Mouse (Mus musculus) intestine, postnatal 0 days (tissue): ENCODE measurements around the gene Celf2. TPM values are rescaled to one million over a fixed set of nuclear protein-coding genes. Genes with fewer than 3 reads are reported as not detected.

Experiments
- ATAC-seq: fragments of 200-750 bp; cut with Nextera tagmentation; 2 replicates; pipeline ENCODE4 v1.8.0; 2017; ENCODE audit warnings: mild to moderate bottlenecking, moderate TSS enrichment, moderate library complexity
- H3K27ac ChIP-seq: fragments of 300-500 bp; sonication (generic); 2 replicates; pipeline ENCODE4 v1.5.1; 2014; ENCODE audit warnings: mild to moderate bottlenecking, low read depth, low read length, moderate library complexity
- H3K27me3 ChIP-seq: fragments of 300-500 bp; sonication (generic); replicated peaks from 2 replicates; pipeline ENCODE4 v1.6.1; 2014; ENCODE audit warnings: low read length, mixed read lengths; ENCODE audit not compliant: control insufficient read depth, insufficient read depth
- H3K36me3 ChIP-seq: fragments of 300-500 bp; sonication (generic); 2 replicates; pipeline ENCODE4 v1.6.1; 2014; ENCODE audit warnings: mild to moderate bottlenecking, moderate library complexity; ENCODE audit not compliant: control insufficient read depth, insufficient read depth
- H3K4me1 ChIP-seq: fragments of 300-500 bp; sonication (generic); replicated peaks from 2 replicates; pipeline ENCODE4 v1.6.1; 2014; ENCODE audit warnings: antibody characterized with exemption, low read length, mixed read lengths; ENCODE audit not compliant: control insufficient read depth, insufficient read depth
- H3K4me2 ChIP-seq: fragments of 300-500 bp; sonication (generic); replicated peaks from 2 replicates; pipeline ENCODE4 v1.6.1; 2014; ENCODE audit warnings: low read depth, mild to moderate bottlenecking, moderate library complexity
- H3K4me3 ChIP-seq: fragments of 300-500 bp; sonication (generic); 2 replicates; pipeline ENCODE4 v1.5.1; 2014; ENCODE audit warnings: low read depth, low read length
- H3K9ac ChIP-seq: fragments of 300-500 bp; sonication (generic); 2 replicates; pipeline ENCODE4 v1.6.1; 2014; ENCODE audit warnings: mild to moderate bottlenecking, low read depth, low read length
- H3K9me3 ChIP-seq: fragments of 300-500 bp; sonication (generic); 2 replicates; pipeline ENCODE4 v1.6.1; 2016; ENCODE audit warnings: mixed run types; ENCODE audit not compliant: control insufficient read depth
- CTCF ChIP-seq: sonication (generic); IDR thresholded peaks from 2 replicates; pipeline ENCODE4 v1.5.1; 2016; ENCODE audit warnings: low read depth, mild to moderate bottlenecking, control low read depth, antibody characterized with exemption, moderate library complexity
- WGBS: fragments of 180-500 bp; shearing (Covaris S2); extraction: QIAGEN DNeasy Blood & Tissue Kit; methylation state at CpG from one replicate; pipeline ENCODE4 v1.1.7; 2014; 5-methylcytosine and 5-hydroxymethylcytosine counted together
- polyA plus RNA-seq: library from polyadenylated mRNA; unstranded; fragments of >200 nt; fragmentation: Nextera tagmentation; extraction: Ambion mirVana; gene quantifications from 2 replicates; pipeline ENCODE4 v1.2.1, GENCODE M21; 2015

Gene Celf2
- polyA plus RNA-seq, 1 experiment from 2014 or later, result 16.8 TPM

GRCm38 (mm10) chr2:6705475-6705874 is 803.9 kb downstream of the Celf2 start:
- no peak overlapping the region for H3K9ac ChIP-seq
- H3K4me2 ChIP-seq, result no peak overlapping the region
- no peaks in the 10 kb centered on the region; the same call in 1 of the 2 replicates for H3K4me1 ChIP-seq
- ATAC-seq, result no peak
- no peak for TF ChIP-seq CTCF
- H3K36me3 ChIP-seq, result no peaks in the 10 kb centered on the region
- 69% methylated on average over 7 of the region's 7 CpGs for WGBS
- no peak overlapping the region for H3K4me3 ChIP-seq
- H3K9me3 ChIP-seq, result no peaks in the 10 kb centered on the region
- H3K27me3 ChIP-seq, result no peaks in the 10 kb centered on the region
- no peak overlapping the region for H3K27ac ChIP-seq

- no peaks in the 10 kb centered on the region; the same call in 1 of the 2 replicates for H3K4me1 ChIP-seq
- H3K4me3 ChIP-seq, result no peak overlapping the region
- ATAC-seq, result no peak
- H3K4me2 ChIP-seq, result no peak overlapping the region
- no peak for TF ChIP-seq CTCF
- H3K27me3 ChIP-seq, result no peaks in the 10 kb centered on the region
- H3K36me3 ChIP-seq, result no peaks in the 10 kb centered on the region
- WGBS, result 88% methylated on average over 1 of the region's 1 CpGs
- H3K9me3 ChIP-seq, result no peaks in the 10 kb centered on the region
- no peak overlapping the region for H3K27ac ChIP-seq
- H3K9ac ChIP-seq, result no peak overlapping the region
Observed at GRCm38 (mm10) chr2:6704804-6705203, 804.6 kb downstream of the Celf2 start.

GRCm38 (mm10) chr2:6704342-6704741 is 805.0 kb downstream of the Celf2 start:
- no peak overlapping the region for H3K27ac ChIP-seq
- H3K4me1 ChIP-seq, result no peaks in the 10 kb centered on the region; the same call in 1 of the 2 replicates
- no peak overlapping the region for H3K4me3 ChIP-seq
- 74% methylated on average over 7 of the region's 7 CpGs for WGBS
- ATAC-seq, result no peak
- no peak for TF ChIP-seq CTCF
- H3K36me3 ChIP-seq, result no peaks in the 10 kb centered on the region
- H3K4me2 ChIP-seq, result no peak overlapping the region
- no peak overlapping the region for H3K9ac ChIP-seq
- no peaks in the 10 kb centered on the region for H3K9me3 ChIP-seq
- H3K27me3 ChIP-seq, result no peaks in the 10 kb centered on the region

GRCm38 (mm10) chr2:6696326-6696725 is 813.0 kb downstream of the Celf2 start:
- H3K4me3 ChIP-seq, result no peak overlapping the region
- ATAC-seq, result no peak
- H3K9me3 ChIP-seq, result no peaks in the 10 kb centered on the region
- H3K4me2 ChIP-seq, result no peak overlapping the region
- H3K36me3 ChIP-seq, result no peaks in the 10 kb centered on the region
- no peak overlapping the region for H3K9ac ChIP-seq
- H3K4me1 ChIP-seq, result no peaks in the 10 kb centered on the region
- H3K27me3 ChIP-seq, result no peaks in the 10 kb centered on the region
- WGBS, result 94% methylated on average over 1 of the region's 1 CpGs
- no peak for TF ChIP-seq CTCF
- no peak overlapping the region for H3K27ac ChIP-seq

- no peaks in the 10 kb centered on the region for H3K4me1 ChIP-seq
- H3K36me3 ChIP-seq, result no peaks in the 10 kb centered on the region
- no peak for TF ChIP-seq CTCF
- H3K4me3 ChIP-seq, result no peak overlapping the region
- no peak overlapping the region for H3K27ac ChIP-seq
- H3K9me3 ChIP-seq, result no peaks in the 10 kb centered on the region
- H3K9ac ChIP-seq, result no peak overlapping the region
- ATAC-seq, result no peak
- 41% methylated on average over 4 of the region's 4 CpGs for WGBS
- no peak overlapping the region for H3K4me2 ChIP-seq
- no peaks in the 10 kb centered on the region for H3K27me3 ChIP-seq
Observed at GRCm38 (mm10) chr2:6695353-6695951, 813.9 kb downstream of the Celf2 start.

- H3K27ac ChIP-seq, result no peak overlapping the region
- no peak for ATAC-seq
- H3K27me3 ChIP-seq, result no peaks in the 10 kb centered on the region
- H3K4me1 ChIP-seq, result no peaks in the 10 kb centered on the region
- no peak overlapping the region for H3K9ac ChIP-seq
- TF ChIP-seq CTCF, result no peak
- H3K4me2 ChIP-seq, result no peak overlapping the region
- 58% methylated on average over 2 of the region's 2 CpGs for WGBS
- no peaks in the 10 kb centered on the region for H3K36me3 ChIP-seq
- no peaks in the 10 kb centered on the region for H3K9me3 ChIP-seq
- no peak overlapping the region for H3K4me3 ChIP-seq
Observed at GRCm38 (mm10) chr2:6689689-6690088, 819.7 kb downstream of the Celf2 start.

- ATAC-seq, result no peak
- 96% methylated on average over 1 of the region's 1 CpGs for WGBS
- no peak overlapping the region for H3K4me2 ChIP-seq
- no peak overlapping the region for H3K27ac ChIP-seq
- TF ChIP-seq CTCF, result no peak
- no peaks in the 10 kb centered on the region for H3K27me3 ChIP-seq
- H3K9ac ChIP-seq, result no peak overlapping the region
- H3K9me3 ChIP-seq, result no peaks in the 10 kb centered on the region
- H3K4me3 ChIP-seq, result no peak overlapping the region
- no peaks in the 10 kb centered on the region for H3K36me3 ChIP-seq
- H3K4me1 ChIP-seq, result no peaks in the 10 kb centered on the region
Observed at GRCm38 (mm10) chr2:6678231-6678630, 831.1 kb downstream of the Celf2 start.
